Mouse (Mus musculus) hindbrain, embryonic 16.5 days (tissue): ENCODE data around the gene Cilp. TPM values are rescaled to one million over a fixed set of nuclear protein-coding genes. Genes with fewer than 3 reads are reported as not detected.

ENCODE experiments used
- ATAC-seq: fragments of 200-750 bp; cut with Nextera tagmentation; 2 replicates; pipeline ENCODE4 v1.8.0; 2017; ENCODE audit warnings: moderate TSS enrichment, moderate library complexity
- H3K27ac ChIP-seq: fragments of 300-500 bp; sonication (generic); 2 replicates; pipeline ENCODE4 v1.5.1; 2014; ENCODE audit warnings: low read depth, mild to moderate bottlenecking, control low read depth, low read length, moderate library complexity
- H3K27me3 ChIP-seq: fragments of 300-500 bp; sonication (generic); replicated peaks from 2 replicates; pipeline ENCODE4 v1.6.1; 2014; ENCODE audit warnings: low read length; ENCODE audit not compliant: control insufficient read depth, insufficient read depth
- H3K36me3 ChIP-seq: fragments of 300-500 bp; sonication (generic); 2 replicates; pipeline ENCODE4 v1.6.1; 2014; ENCODE audit warnings: mild to moderate bottlenecking, low read length, moderate library complexity, mixed read lengths; ENCODE audit not compliant: control insufficient read depth, insufficient read depth
- H3K4me1 ChIP-seq: fragments of 300-500 bp; sonication (generic); 2 replicates; pipeline ENCODE4 v1.6.1; 2014; ENCODE audit warnings: low read depth, low read length; ENCODE audit not compliant: control insufficient read depth, insufficient read depth
- H3K4me2 ChIP-seq: fragments of 300-500 bp; sonication (generic); 2 replicates; pipeline ENCODE4 v1.6.1; 2014; ENCODE audit warnings: mild to moderate bottlenecking, low read length, control low read depth, moderate library complexity
- H3K4me3 ChIP-seq: fragments of 300-500 bp; sonication (generic); 2 replicates; pipeline ENCODE4 v1.5.1; 2014; ENCODE audit warnings: mild to moderate bottlenecking, low read length, control low read depth, moderate library complexity
- H3K9ac ChIP-seq: fragments of 300-500 bp; sonication (generic); 2 replicates; pipeline ENCODE4 v1.6.1; 2014; ENCODE audit warnings: low read depth, mild to moderate bottlenecking, control low read depth, low read length, moderate library complexity
- H3K9me3 ChIP-seq: fragments of 300-500 bp; sonication (generic); 2 replicates; pipeline ENCODE4 v1.6.1; 2014; ENCODE audit warnings: mild to moderate bottlenecking, low read length, moderate library complexity; ENCODE audit not compliant: control insufficient read depth
- WGBS: fragments of 180-500 bp; shearing (Covaris S2); extraction: QIAGEN DNeasy Blood & Tissue Kit; methylation state at CpG from one replicate; pipeline ENCODE4 v1.1.7; 2014; 5-methylcytosine and 5-hydroxymethylcytosine counted together
- polyA plus RNA-seq: library from polyadenylated mRNA; unstranded; fragments of >200 nt; fragmentation: Nextera tagmentation; extraction: Ambion mirVana; gene quantifications from 2 replicates; pipeline ENCODE4 v1.2.1, GENCODE M21; 2015

Cilp gene
- polyA plus RNA-seq, 1 experiment from 2014 or later: 0.38 TPM

DNA sequence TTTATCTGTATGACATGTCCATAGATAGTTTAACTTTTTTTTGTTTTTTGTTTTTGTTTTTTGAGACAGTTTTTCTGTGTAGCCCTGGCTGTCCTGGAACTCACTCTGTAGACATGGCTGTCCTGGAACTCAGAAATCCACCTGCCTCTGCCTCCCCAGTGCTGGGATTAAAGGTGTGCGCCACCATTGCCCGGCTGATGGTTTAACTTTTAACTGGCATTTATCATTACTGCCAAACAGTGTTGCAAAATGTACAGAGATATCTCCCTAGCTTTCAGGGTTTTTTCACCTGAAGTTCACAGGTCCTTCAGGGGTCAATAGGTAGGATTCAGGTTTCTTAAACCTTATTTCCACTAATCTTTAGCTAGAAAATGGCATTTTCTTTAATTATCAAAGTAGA is 32.1 kb downstream of the Cilp start:
- ATAC-seq: no peak

DNA sequence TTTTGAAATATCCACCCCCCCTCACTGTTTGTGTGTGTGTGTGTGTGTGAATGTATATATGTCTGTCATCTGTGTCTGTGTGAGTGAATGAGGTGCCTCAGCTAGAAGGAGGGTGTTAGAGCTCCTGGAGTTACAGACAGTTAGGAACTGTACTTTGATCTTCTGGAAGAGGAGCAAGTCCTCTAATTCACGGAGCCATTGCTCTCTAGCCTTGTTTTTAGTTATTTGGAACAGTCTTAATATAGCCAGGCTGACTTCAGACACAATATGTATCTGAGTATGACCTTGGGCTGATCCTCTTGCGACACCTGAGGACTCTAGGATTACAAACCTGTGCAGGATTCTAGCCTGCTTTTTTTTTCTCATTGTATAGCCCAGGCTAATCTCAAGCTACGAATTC is 33.8 kb downstream of the Cilp start:
- no peak overlapping the region for H3K9ac ChIP-seq
- no peak overlapping the region for H3K4me3 ChIP-seq
- H3K27me3 ChIP-seq: no peaks in the 10 kb centered on the region
- 90% methylated on average over 3 of the region's 3 CpGs for WGBS
- H3K36me3 ChIP-seq: peaks cover 15% of the 10 kb centered on the region
- H3K27ac ChIP-seq: no peak overlapping the region
- H3K4me1 ChIP-seq: peaks cover 8% of the 10 kb centered on the region
- no peak overlapping the region for H3K4me2 ChIP-seq
- ATAC-seq: no peak
- no peaks in the 10 kb centered on the region for H3K9me3 ChIP-seq

More for the DNA sequence above, 32.1 kb downstream of the Cilp start:
- Histone ChIP-seq H3K4me3 (no peak overlapping the region), H3K36me3 (peaks cover 15% of the 10 kb centered on the region), H3K4me2 (no peak overlapping the region), H3K9ac (no peak overlapping the region), H3K4me1 (peaks cover 14% of the 10 kb centered on the region), H3K27ac (no peak overlapping the region), H3K9me3 (no peaks in the 10 kb centered on the region), H3K27me3 (no peaks in the 10 kb centered on the region)
- 98% methylated on average over 2 of the region's 2 CpGs for WGBS

DNA sequence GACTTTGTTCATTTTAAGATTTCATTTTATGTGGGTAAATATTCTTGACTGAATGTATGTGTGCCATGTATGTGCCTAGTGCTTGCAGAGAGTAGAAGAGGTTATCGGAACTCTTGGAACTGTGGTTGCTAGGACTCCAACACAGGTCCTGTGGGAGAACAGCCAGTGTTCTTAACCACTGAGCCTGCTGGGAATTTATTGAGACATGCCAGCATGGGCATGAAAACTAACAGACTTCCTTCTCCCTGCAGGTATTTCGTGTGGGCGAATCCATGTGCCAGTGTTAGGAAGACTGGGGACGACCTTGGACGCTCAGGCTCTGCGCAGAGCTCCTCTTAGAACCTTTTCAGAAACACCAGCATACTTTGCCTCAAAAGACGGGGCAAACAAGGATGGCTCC is 34.7 kb downstream of the Cilp start:
- H3K9ac ChIP-seq: no peak overlapping the region
- H3K4me3 ChIP-seq: no peak overlapping the region
- H3K27me3 ChIP-seq: no peaks in the 10 kb centered on the region
- H3K36me3 ChIP-seq: peaks cover 17% of the 10 kb centered on the region
- H3K4me2 ChIP-seq: no peak overlapping the region
- H3K4me1 ChIP-seq: peaks cover 8% of the 10 kb centered on the region
- no peak overlapping the region for H3K27ac ChIP-seq
- WGBS: 97% methylated on average over 7 of the region's 7 CpGs
- no peaks in the 10 kb centered on the region for H3K9me3 ChIP-seq
- no peak for ATAC-seq

DNA sequence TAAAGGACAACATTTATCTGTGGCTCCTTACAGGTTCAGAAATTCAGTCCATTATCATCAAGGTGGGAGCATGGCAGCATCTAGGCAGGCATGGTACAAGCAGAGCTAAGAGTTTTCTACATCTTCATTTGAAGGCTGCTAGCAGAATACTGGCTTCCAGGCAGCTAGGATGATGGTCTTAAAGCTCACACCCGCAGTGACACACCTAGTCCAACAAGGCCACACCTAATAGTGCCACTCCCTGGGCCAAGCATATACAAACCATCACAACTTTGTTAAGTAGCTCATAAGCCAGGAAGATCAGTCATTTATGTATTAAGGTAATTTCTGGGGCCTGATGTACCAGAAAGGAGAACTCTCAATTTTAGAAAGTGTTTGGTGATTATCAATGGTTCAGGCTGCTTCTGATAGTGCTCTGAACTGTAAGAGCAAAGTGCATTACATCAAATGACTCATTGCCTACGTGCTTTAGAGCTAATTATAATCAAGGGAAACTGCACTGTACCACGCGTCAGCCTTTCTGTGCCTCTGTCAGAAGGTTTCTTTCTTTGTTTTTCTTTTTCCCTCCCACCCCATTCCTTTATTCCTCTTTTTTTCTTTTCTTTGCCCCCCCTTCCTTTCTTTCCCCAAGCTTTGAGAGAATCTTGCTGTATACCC is 37.5 kb downstream of the Cilp start:
- no peak overlapping the region for H3K4me3 ChIP-seq
- 95% methylated on average over 4 of the region's 4 CpGs for WGBS

DNA sequence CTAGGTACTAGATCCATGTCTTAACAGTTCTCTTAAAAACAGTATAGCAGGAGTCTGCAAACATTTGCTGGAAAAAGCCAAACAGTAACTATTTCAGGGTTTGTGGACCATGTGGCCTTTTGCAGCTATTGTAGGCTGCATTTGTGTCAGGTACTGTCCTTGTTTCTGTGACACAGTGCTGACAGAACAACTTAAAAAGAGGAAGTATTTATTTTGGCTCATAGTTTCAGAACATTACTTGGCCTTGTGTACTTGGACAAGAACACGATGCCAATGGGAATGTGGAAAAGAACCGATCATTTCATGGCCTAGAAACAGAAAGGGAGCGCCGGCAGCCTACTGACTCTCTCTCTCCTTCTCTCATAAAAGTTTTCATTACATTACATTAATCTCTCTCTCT is 38.6 kb downstream of the Cilp start:
- H3K9me3 ChIP-seq: no peaks in the 10 kb centered on the region
- H3K9ac ChIP-seq: no peak overlapping the region
- WGBS: 98% methylated on average over 4 of the region's 4 CpGs
- H3K4me1 ChIP-seq: no peaks in the 10 kb centered on the region
- no peak for ATAC-seq
- H3K4me2 ChIP-seq: no peak overlapping the region
- H3K4me3 ChIP-seq: no peak overlapping the region
- no peaks in the 10 kb centered on the region for H3K27me3 ChIP-seq
- H3K36me3 ChIP-seq: peaks cover 15% of the 10 kb centered on the region
- no peak overlapping the region for H3K27ac ChIP-seq

More for the DNA sequence above, 37.5 kb downstream of the Cilp start:
- Histone ChIP-seq H3K9me3 (no peaks in the 10 kb centered on the region), H3K27ac (no peak overlapping the region), H3K27me3 (no peaks in the 10 kb centered on the region), H3K9ac (no peak overlapping the region), H3K36me3 (peaks cover 17% of the 10 kb centered on the region), H3K4me1 (no peaks in the 10 kb centered on the region), H3K4me2 (no peak overlapping the region)
- ATAC-seq: no peak

DNA sequence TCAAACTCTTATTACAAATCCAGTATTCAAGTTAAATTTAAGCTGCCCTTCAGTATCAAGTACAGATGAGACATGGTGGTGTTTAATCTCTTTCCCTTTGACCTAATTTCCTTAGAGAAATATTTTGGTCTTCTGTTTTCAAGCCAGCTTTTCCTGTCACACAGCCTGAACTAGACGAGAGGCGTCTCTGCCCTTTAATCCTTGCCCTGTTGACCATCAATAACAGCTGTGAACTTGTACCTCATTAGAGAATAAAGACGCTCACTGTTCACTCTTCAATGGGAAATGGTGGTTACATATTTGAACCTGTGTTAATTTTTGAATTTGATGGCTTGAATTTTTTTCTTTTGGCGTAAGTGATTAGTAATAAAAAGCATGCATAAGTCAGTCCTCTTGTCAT is 39.3 kb downstream of the Cilp start:
- no peak for ATAC-seq
- Histone ChIP-seq H3K9me3 (no peaks in the 10 kb centered on the region), H3K27me3 (no peaks in the 10 kb centered on the region), H3K4me1 (no peaks in the 10 kb centered on the region), H3K9ac (no peak overlapping the region), H3K36me3 (peaks cover 17% of the 10 kb centered on the region), H3K4me3 (no peak overlapping the region), H3K4me2 (no peak overlapping the region), H3K27ac (no peak overlapping the region)
- WGBS: 77% methylated on average over 4 of the region's 4 CpGs

DNA sequence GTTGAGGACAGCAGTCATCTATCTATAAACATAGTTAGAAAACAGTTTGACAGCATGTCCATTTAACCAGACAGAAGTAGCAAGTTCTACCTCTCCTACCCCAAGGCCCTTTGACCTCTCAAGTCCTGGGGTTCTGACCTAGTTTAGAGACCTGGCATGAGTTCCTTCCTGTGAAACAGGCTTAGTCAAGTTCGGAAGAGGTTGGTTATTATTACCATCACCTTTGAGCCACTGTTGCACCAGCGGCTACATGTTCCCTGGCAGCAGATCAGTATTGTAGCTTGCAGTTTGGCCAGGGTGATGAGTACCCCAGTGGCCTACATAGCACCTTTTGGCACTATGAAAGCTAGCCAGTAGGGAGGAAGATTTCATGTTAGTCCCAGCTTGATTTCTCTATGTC is 41.7 kb downstream of the Cilp start:
- no peak overlapping the region for H3K4me3 ChIP-seq

DNA sequence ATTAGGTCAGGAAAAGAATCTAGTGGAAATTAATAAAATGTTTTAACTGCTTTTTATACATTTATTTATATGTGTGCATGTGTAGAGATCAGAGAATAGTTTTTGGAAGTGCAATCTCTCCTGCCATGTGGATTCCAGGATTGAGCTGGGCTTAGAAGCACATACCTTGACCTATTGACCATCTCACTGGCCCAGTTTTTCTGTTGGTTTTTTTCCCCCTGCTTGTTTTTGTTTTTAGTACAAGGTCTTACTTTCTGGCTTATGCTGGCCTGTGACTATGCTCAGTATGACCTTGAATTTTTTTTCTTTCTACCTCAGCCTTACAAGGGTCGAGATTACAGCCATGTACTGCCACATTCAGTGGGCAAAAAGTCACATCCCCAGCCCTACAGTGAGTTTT is 43.0 kb downstream of the Cilp start:
- H3K27me3 ChIP-seq: no peaks in the 10 kb centered on the region
- no peak overlapping the region for H3K27ac ChIP-seq
- ATAC-seq: no peak
- no peaks in the 10 kb centered on the region for H3K4me1 ChIP-seq
- H3K4me3 ChIP-seq: no peak overlapping the region
- H3K4me2 ChIP-seq: no peak overlapping the region
- H3K9ac ChIP-seq: no peak overlapping the region
- H3K9me3 ChIP-seq: no peaks in the 10 kb centered on the region
- 97% methylated on average over 1 of the region's 1 CpGs for WGBS
- peaks cover 21% of the 10 kb centered on the region for H3K36me3 ChIP-seq

More for the DNA sequence above, 41.7 kb downstream of the Cilp start:
- no peaks in the 10 kb centered on the region for H3K4me1 ChIP-seq
- no peaks in the 10 kb centered on the region for H3K27me3 ChIP-seq
- H3K9ac ChIP-seq: no peak overlapping the region
- no peak for ATAC-seq
- H3K9me3 ChIP-seq: no peaks in the 10 kb centered on the region
- WGBS: 96% methylated on average over 2 of the region's 2 CpGs
- H3K27ac ChIP-seq: no peak overlapping the region
- H3K4me2 ChIP-seq: no peak overlapping the region
- peaks cover 16% of the 10 kb centered on the region for H3K36me3 ChIP-seq

DNA sequence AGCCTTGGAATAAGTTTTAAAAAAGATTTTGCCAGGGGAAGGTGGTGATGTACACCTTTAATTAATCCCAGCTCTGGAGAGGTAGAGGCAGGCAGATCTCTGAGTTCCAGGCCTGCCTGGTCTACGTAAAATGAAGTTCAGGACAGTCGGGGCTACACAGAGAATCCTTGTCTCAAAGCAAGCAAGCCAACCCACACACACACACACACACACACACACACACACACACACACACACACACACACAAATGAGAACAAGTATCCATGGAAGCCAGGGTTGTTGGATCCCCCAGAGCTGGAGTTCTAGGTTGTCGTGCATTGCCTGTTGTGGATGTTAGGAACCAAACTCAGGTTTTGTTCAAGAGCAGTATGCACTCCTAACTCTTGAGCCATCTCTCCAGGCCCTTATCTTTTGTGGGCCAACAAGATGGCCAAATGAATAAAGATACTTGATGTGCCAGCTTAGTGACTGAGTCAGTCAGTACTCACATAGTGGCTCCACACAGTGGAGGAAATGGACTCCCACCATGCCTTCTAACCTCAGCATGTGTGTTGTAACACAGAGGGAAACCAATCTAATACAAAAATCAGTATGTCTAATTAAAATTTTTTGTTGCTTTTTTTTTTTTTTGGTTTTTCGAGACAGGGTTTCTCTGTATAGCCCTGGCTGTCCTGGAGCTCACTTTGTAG is 47.8 kb downstream of the Cilp start:
- 97% methylated on average over 4 of the region's 4 CpGs for WGBS
- H3K27ac ChIP-seq: no peak overlapping the region
- no peaks in the 10 kb centered on the region for H3K9me3 ChIP-seq
- no peak for ATAC-seq
- peaks cover 26% of the 10 kb centered on the region for H3K36me3 ChIP-seq
- H3K4me3 ChIP-seq: no peak overlapping the region
- no peaks in the 10 kb centered on the region for H3K4me1 ChIP-seq
- H3K4me2 ChIP-seq: no peak overlapping the region
- H3K27me3 ChIP-seq: no peaks in the 10 kb centered on the region
- H3K9ac ChIP-seq: no peak overlapping the region
